In genomic region chr9:107555701-107556100, GRCm38 (mm10) we compare ENCODE assay signal across 8 mouse cellular contexts. TPM values are rescaled to one million over a fixed set of nuclear protein-coding genes. Genes with fewer than 3 reads are reported as not detected.
A peak's percentile ranks its signal among the peaks of the same experiment; 100 is the strongest.
DNase-seq lines count a peak whose midpoint lies in the region; ATAC-seq and TF ChIP-seq lines count a peak whose summit lies in the region.

No protein-coding gene starts in this region.

- H3K9ac ChIP-seq in limb, embryonic 14.5 days (ENCODE audit: low read depth, low read length, severe bottlenecking) = peak overlapping the region; percentile 80
- peak overlapping the region; percentile 79 for H3K9ac ChIP-seq in stomach, embryonic 15.5 days

- H3K27me3 ChIP-seq in erythroblast, embryonic 14.5 days (ENCODE audit: control insufficient read depth) = peaks cover 21% of the 10 kb centered on the region
- H3K27me3 ChIP-seq in spleen, adult 2 months (ENCODE audit: control insufficient read depth, insufficient read depth, low read length) = no peaks in the 10 kb centered on the region
- no peaks in the 10 kb centered on the region for H3K27me3 ChIP-seq in limb, embryonic 14.5 days (ENCODE audit: control insufficient read depth, insufficient read depth, low read length)
- H3K27me3 ChIP-seq in stomach, embryonic 15.5 days (replicated peaks) = no peaks in the 10 kb centered on the region

- peak overlapping the region; percentile 99 for H3K4me3 ChIP-seq in erythroblast, embryonic 14.5 days (replicated peaks)
- peak overlapping the region; percentile 91 for H3K4me3 ChIP-seq in spleen, adult 2 months (ENCODE audit: extremely low read depth, insufficient read depth, insufficient read length)
- peak overlapping the region; percentile 85 for H3K4me3 ChIP-seq in limb, embryonic 14.5 days (replicated peaks; ENCODE audit: low read length)
- peak overlapping the region; percentile 63 for H3K4me3 ChIP-seq in stomach, embryonic 15.5 days (replicated peaks)

- no peaks in the 10 kb centered on the region for H3K9me3 ChIP-seq in erythroblast, embryonic 14.5 days (ENCODE audit: control insufficient read depth, low read length)
- no peaks in the 10 kb centered on the region for H3K9me3 ChIP-seq in limb, embryonic 14.5 days (ENCODE audit: control insufficient read depth, low read length)
- H3K9me3 ChIP-seq in stomach, embryonic 15.5 days = no peaks in the 10 kb centered on the region

- DNase-seq in spleen, adult 2 months (ENCODE audit: low read depth in 1 of 2, low spot score in 2 of 2) = no peak
- DNase-seq in spleen, adult 12 weeks (ENCODE audit: low spot score) = no peak
- no peak for DNase-seq in limb, embryonic 14.5 days (ENCODE audit: low spot score)
- DNase-seq in adrenal gland, postnatal 36 days = no peak
- no peak for DNase-seq in right cerebral cortex, postnatal 4 days

- peaks cover 44% of the 10 kb centered on the region for H3K36me3 ChIP-seq in erythroblast, embryonic 14.5 days (ENCODE audit: control insufficient read depth)
- peaks cover 26% of the 10 kb centered on the region for H3K36me3 ChIP-seq in spleen, adult 2 months (ENCODE audit: control insufficient read depth, insufficient read depth, low read length)
- H3K36me3 ChIP-seq in limb, embryonic 14.5 days (ENCODE audit: control insufficient read depth, insufficient read depth, low read length) = peaks cover 48% of the 10 kb centered on the region
- H3K36me3 ChIP-seq in stomach, embryonic 15.5 days = peaks cover 33% of the 10 kb centered on the region

- H3K27ac ChIP-seq in spleen, adult 2 months (ENCODE audit: insufficient read depth, low read length) = peak overlapping the region; percentile 97; the same call in 1 of the 2 replicates
- H3K27ac ChIP-seq in limb, embryonic 14.5 days (replicated peaks; ENCODE audit: low read depth, low read length) = no peak overlapping the region
- H3K27ac ChIP-seq in stomach, embryonic 15.5 days = peak overlapping the region; percentile 94

- TF ChIP-seq CTCF in spleen, adult 2 months (IDR thresholded peaks at IDR 0.05; ENCODE audit: extremely low read depth, insufficient read depth, insufficient read length, insufficient replicate concordance) = no peak

- no peak for TF ChIP-seq POLR2A in spleen, adult 2 months (IDR thresholded peaks at IDR 0.05; ENCODE audit: low read depth, low read length)
- TF ChIP-seq POLR2A in limb, embryonic 14.5 days (IDR thresholded peaks at IDR 0.05; ENCODE audit: borderline replicate concordance, extremely low read depth, insufficient read depth, insufficient read length) = no peak

- H3K4me1 ChIP-seq in erythroblast, embryonic 14.5 days (ENCODE audit: control insufficient read depth) = peaks cover 70% of the 10 kb centered on the region
- peaks cover 24% of the 10 kb centered on the region for H3K4me1 ChIP-seq in spleen, adult 2 months (ENCODE audit: control insufficient read depth, insufficient read depth, insufficient read length)
- H3K4me1 ChIP-seq in limb, embryonic 14.5 days (ENCODE audit: control insufficient read depth, insufficient read depth, low read length) = peaks cover 42% of the 10 kb centered on the region
- peaks cover 48% of the 10 kb centered on the region for H3K4me1 ChIP-seq in stomach, embryonic 15.5 days

- H3K4me2 ChIP-seq in limb, embryonic 14.5 days (replicated peaks; ENCODE audit: low read depth, low read length, severe bottlenecking) = peak overlapping the region; percentile 98
- H3K4me2 ChIP-seq in stomach, embryonic 15.5 days = peak overlapping the region; percentile 72

- WGBS in spleen, adult 2 months = 55% methylated on average over 2 of the region's 2 CpGs
- 28% methylated on average over 2 of the region's 2 CpGs for WGBS in limb, embryonic 14.5 days
- whole genome bisulfite sequencing in stomach, embryonic 15.5 days = 41% methylated on average over 2 of the region's 2 CpGs

- no peak for ATAC-seq in erythroblast, adult 5-6 weeks (replicated peaks; ENCODE audit: low FRiP score, poor library complexity, severe bottlenecking)
- ATAC-seq in limb, embryonic 14.5 days (ENCODE audit: low FRiP score, low read depth) = no peak
- no peak for ATAC-seq in stomach, embryonic 15.5 days (ENCODE audit: insufficient read depth, low FRiP score, low read depth)

RNA-seq across cellular contexts. Expression of gene Rassf1, which starts 4.3 kb away (rescaled TPM):
- polyA plus RNA-seq in erythroblast, embryonic 14.5 days (2012) = 1.9 and 2.0 TPM in 2 replicates
- total RNA-seq in erythroblast, adult 5-6 weeks (2015; ENCODE audit: low replicate concordance) = 6.1 and 7.3 TPM in 2 replicates
- total RNA-seq in erythroblast, adult 5-6 weeks (2017; ENCODE audit: low replicate concordance) = 14.8 TPM in 2 replicates
- 20.9 and 23.5 TPM in 2 replicates for polyA plus RNA-seq in spleen, adult 2 months (2012; rRNA removed)
- polyA plus RNA-seq in limb, embryonic 14.5 days (2012; rRNA removed) = 74.7 and 78.4 TPM in 2 replicates
- 67.6 and 73.2 TPM in 2 replicates for polyA plus RNA-seq in limb, embryonic 14.5 days (2014; fragmentation: Nextera tagmentation; extraction: Ambion mirVana)
- 53.9 and 58.0 TPM in 2 replicates for polyA plus RNA-seq in stomach, embryonic 15.5 days (2015; fragmentation: Nextera tagmentation; extraction: Ambion mirVana)
- 10 to 100 TPM; 20.4 to 21.6 TPM for total RNA-seq in adrenal gland, postnatal 36 days (2021)

RNA-seq across cellular contexts. Expression of gene Tusc2, which starts 7.4 kb away (rescaled TPM):
- polyA plus RNA-seq in erythroblast, embryonic 14.5 days (2012) = 3.7 and 5.3 TPM in 2 replicates
- 6.7 and 8.3 TPM in 2 replicates for total RNA-seq in erythroblast, adult 5-6 weeks (2015; ENCODE audit: low replicate concordance)
- 4.7 and 5.3 TPM in 2 replicates for total RNA-seq in erythroblast, adult 5-6 weeks (2017; ENCODE audit: low replicate concordance)
- 32.5 and 49.1 TPM in 2 replicates for polyA plus RNA-seq in spleen, adult 2 months (2012; rRNA removed)
- polyA plus RNA-seq in limb, embryonic 14.5 days (2012; rRNA removed) = 35.8 and 43.3 TPM in 2 replicates
- polyA plus RNA-seq in limb, embryonic 14.5 days (2014; fragmentation: Nextera tagmentation; extraction: Ambion mirVana) = 42.1 and 43.0 TPM in 2 replicates
- 42.6 and 46.1 TPM in 2 replicates for polyA plus RNA-seq in stomach, embryonic 15.5 days (2015; fragmentation: Nextera tagmentation; extraction: Ambion mirVana)
- 10 to 100 TPM; 45.2 to 52.5 TPM for total RNA-seq in adrenal gland, postnatal 36 days (2021)

RNA-seq across cellular contexts. Expression of gene Zmynd10, which starts 8.6 kb away (rescaled TPM):
- 0.13 TPM in 1 of 2 replicates, not detected in the other for polyA plus RNA-seq in erythroblast, embryonic 14.5 days (2012)
- total RNA-seq in erythroblast, adult 5-6 weeks (2015; ENCODE audit: low replicate concordance) = not detected in 2 replicates
- total RNA-seq in erythroblast, adult 5-6 weeks (2017; ENCODE audit: low replicate concordance) = not detected in 2 replicates
- 0.84 and 0.88 TPM in 2 replicates for polyA plus RNA-seq in spleen, adult 2 months (2012; rRNA removed)
- 0.76 and 1.4 TPM in 2 replicates for polyA plus RNA-seq in limb, embryonic 14.5 days (2012; rRNA removed)
- 1.2 TPM in 1 of 2 replicates, not detected in the other for polyA plus RNA-seq in limb, embryonic 14.5 days (2014; fragmentation: Nextera tagmentation; extraction: Ambion mirVana)
- polyA plus RNA-seq in stomach, embryonic 15.5 days (2015; fragmentation: Nextera tagmentation; extraction: Ambion mirVana) = 0.63 and 0.94 TPM in 2 replicates
- total RNA-seq in adrenal gland, postnatal 36 days (2021) = under 1 TPM; 0.20 to 0.66 TPM

RNA-seq across cellular contexts. Expression of gene Hyal2, which starts 12.0 kb away (rescaled TPM):
- 4.1 and 5.4 TPM in 2 replicates for polyA plus RNA-seq in erythroblast, embryonic 14.5 days (2012)
- 1.9 and 2.7 TPM in 2 replicates for total RNA-seq in erythroblast, adult 5-6 weeks (2015; ENCODE audit: low replicate concordance)
- 3.9 and 4.9 TPM in 2 replicates for total RNA-seq in erythroblast, adult 5-6 weeks (2017; ENCODE audit: low replicate concordance)
- 38.1 and 44.3 TPM in 2 replicates for polyA plus RNA-seq in spleen, adult 2 months (2012; rRNA removed)
- 68.0 and 88.8 TPM in 2 replicates for polyA plus RNA-seq in limb, embryonic 14.5 days (2012; rRNA removed)
- 123 and 130 TPM in 2 replicates for polyA plus RNA-seq in limb, embryonic 14.5 days (2014; fragmentation: Nextera tagmentation; extraction: Ambion mirVana)
- polyA plus RNA-seq in stomach, embryonic 15.5 days (2015; fragmentation: Nextera tagmentation; extraction: Ambion mirVana) = 84.2 and 85.4 TPM in 2 replicates
- total RNA-seq in adrenal gland, postnatal 36 days (2021) = 10 to 100 TPM; 35.8 to 37.8 TPM

RNA-seq across cellular contexts. Expression of gene Nprl2, which starts 13.7 kb away (rescaled TPM):
- polyA plus RNA-seq in erythroblast, embryonic 14.5 days (2012) = 0.03 and 0.25 TPM in 2 replicates
- 0.77 and 4.4 TPM in 2 replicates for total RNA-seq in erythroblast, adult 5-6 weeks (2015; ENCODE audit: low replicate concordance)
- 1.3 and 10.1 TPM in 2 replicates for total RNA-seq in erythroblast, adult 5-6 weeks (2017; ENCODE audit: low replicate concordance)
- polyA plus RNA-seq in spleen, adult 2 months (2012; rRNA removed) = 24.4 and 26.3 TPM in 2 replicates
- 52.7 and 59.2 TPM in 2 replicates for polyA plus RNA-seq in limb, embryonic 14.5 days (2012; rRNA removed)
- 37.6 and 38.6 TPM in 2 replicates for polyA plus RNA-seq in limb, embryonic 14.5 days (2014; fragmentation: Nextera tagmentation; extraction: Ambion mirVana)
- 39.1 and 39.7 TPM in 2 replicates for polyA plus RNA-seq in stomach, embryonic 15.5 days (2015; fragmentation: Nextera tagmentation; extraction: Ambion mirVana)
- 10 to 100 TPM; 27.9 to 29.2 TPM for total RNA-seq in adrenal gland, postnatal 36 days (2021)
